Mouse (Mus musculus) adrenal gland, adult 8-10 months (tissue): ENCODE data around the gene Sult3a2. TPM values are rescaled to one million over a fixed set of nuclear protein-coding genes. Genes with fewer than 3 reads are reported as not detected.
"Not testable (repeated sequence)": the region's sequence is repeated elsewhere in the genome, so short reads cannot be mapped to it uniquely, and the experiment has no call there.

ENCODE experiments used
- DNase-seq: peaks from one replicate; pipeline ENCODE4 v3.0.0; 2022
- total RNA-seq, 4 experiments: library from RNA; stranded (reverse); gene quantifications; 2 replicates each; pipeline ENCODE4 v1.2.4; 2022

Gene Sult3a2
- not detected for total RNA-seq

DNA sequence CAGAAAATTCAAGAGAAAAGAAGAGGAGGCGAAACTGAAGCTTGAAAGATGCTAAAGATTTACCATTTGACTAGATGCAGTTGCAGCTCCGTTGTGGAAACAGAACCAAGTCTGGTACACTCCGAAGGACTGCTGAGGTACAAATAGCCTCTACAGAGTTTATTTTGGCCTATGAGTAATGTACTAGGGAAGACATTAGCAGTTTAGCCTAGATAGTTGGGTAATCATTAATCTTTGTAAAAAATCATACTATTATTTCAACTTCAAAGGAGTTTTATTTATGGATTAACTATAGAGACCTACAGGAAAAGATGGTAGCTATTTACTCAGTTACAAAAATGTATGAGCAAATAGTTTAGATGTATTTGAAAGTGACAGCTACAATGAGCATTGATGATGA is at the start of gene Sult3a2:
Gene Sult3a2, minus strand, starts transcription at position 101 of the 400 bp plus-strand sequence.
- no peak for DNase-seq

DNA sequence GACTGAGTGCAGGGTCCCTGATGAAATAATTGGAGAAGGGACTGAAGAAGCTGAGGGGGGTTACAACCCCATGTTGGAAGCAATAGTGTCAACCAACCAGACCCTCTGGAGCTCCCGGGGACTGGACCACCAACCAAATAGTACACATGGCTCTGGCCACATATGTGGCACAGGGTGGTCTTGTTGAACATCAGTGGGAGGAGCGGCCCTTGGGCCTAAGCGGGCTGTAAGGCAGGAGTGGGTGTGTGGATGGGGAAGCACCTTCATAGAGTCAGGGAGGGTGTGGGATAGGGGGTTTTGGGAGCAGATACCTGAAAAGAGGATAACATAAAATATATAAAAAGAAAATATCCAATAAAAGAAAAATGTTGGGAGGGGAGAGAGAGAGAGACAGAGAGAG is 34.4 kb upstream of the Sult3a2 start:
- no peak for DNase-seq

DNA sequence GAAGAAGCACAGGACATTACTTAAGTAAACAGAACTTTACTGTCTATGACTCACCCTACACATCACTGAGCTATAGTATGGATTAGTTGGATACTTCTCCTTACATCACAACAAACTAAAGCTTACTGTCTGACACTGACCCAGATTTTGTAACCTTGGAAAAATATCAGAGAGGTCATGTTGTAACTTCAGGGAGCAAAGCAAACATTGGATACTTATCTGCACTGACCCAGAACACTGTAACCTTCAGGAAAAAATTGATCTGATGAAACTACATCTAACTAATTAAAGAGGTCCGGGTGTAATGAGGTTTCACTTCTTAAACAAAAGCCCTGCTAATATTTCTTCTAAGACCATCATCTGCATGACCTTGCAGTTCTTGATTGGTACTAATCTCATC is 30.4 kb upstream of the Sult3a2 start:
- no peak for DNase-seq

DNA sequence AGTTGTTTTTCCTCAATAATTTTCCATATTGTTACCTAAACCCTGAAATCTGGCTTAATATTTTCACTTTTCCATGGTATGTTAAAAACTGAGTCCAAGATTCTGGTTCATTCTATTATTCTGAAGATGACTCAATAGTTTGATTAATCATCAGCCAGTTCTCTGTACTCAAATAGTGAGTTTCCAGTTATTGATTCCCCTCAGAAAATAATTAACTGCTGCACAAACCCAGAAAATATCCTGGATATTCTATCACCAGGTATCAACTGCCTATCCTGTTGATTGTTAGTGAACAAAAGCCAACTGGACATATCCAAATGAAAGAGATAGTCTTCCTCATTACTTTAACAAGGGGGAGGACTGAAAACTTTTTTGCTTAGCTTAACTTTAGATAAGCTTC is 27.8 kb upstream of the Sult3a2 start:
- DNase-seq, result no peak

DNA sequence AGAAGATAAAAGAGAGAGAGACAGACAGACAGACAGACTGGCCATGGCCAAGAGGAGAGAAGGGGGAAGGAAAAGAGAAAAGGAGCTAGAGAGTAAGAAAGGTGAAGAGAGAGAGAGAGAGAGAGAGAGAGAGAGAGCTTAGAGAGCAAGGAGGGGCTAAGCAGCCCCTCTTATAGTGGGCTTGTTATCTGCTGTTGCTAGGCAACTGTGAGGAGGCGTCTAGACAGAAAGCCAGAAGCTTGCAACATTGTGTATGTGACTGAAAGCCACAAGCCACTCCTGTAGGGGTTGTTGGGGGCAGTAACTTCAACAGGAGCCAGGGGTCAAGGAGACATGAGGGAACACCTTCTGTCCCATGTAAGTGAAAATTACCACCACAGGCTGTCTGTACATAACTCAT is 25.3 kb upstream of the Sult3a2 start:
- DNase-seq, result no peak

DNA sequence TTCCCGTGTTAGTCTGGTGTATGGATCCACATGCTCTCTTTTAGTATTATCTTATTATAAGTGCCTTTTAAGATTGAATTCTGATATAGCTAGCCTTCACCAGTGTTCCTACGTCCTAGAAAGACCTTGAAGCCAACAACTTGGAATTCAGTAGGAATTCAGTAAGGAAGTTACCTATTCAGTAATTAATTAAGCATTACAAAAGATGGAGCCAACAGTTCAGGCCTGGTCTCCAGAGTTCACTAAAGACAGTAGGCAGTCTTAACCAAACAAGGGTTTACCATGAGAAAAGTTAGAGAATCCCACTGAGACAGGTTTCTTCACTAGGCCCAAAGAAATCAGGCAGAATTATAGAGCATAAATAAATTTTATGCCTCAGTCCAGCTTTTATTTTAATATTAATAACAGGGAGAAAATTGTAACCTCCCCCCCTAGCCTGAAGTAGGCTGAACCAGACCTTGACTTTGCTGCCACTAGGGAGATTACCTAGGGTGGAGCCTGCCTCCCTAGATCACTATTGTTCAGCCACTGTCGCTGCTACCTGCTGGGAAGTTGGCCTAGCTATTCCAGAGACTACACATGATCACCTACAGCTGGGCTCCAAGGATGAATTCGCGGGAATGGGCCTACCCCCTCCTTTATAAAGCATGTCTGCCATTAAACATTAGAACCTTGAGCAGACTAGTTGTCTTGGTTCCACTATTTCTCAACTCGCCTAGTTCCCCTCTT is 10.9 kb upstream of the Sult3a2 start:
- not testable (repeated sequence) for DNase-seq

DNA sequence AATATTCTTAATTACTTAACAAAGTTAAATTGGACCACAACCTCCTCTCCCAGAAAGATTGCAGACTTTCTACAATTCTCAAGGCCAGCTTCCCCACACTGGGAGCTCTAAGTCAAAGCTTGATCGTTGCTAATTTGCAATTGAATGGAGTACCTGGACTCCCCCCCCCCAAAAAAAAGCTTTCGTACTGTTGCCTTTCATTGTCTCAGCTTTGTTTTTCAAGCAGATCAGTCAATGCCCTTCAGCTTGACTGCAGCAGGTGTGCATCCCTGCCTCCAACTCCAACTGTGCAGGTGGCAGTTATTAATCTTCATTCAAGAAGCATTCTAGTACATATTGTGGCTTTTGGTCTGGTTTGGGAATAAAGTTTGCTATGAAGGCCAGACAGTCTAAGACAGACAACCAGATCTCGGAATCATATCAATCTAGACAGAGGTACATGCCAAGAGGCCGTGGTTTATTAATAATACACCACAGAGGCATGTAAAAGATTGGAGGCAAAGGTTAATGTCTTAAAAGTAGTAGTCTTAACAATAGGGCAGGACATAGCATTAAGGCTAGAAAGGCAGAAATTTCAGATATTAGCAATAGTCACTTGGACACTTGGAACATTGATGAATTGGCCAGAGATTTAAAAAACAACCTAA is 9.9 kb upstream of the Sult3a2 start:
- not testable (repeated sequence) for DNase-seq

DNA sequence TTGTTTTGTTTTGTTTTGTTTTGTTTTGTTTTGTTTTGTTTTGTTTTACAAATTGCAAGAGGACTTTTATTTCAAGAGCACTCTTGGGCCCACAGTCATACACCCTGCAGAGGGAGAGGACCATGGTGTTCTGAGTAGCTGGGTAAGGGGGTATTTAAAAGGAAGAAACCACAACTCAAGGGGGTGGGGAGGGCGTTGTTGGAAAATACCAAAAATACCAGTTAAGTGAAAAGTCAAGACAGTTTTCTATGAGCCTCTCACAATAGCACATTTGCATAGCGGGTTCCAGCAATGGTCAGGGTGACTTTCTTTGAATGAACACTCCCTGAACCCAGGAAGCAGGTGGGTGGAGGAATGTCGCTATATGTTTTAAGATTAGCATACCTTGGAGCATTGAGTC is 5.7 kb upstream of the Sult3a2 start:
- not testable (repeated sequence) for DNase-seq

DNA sequence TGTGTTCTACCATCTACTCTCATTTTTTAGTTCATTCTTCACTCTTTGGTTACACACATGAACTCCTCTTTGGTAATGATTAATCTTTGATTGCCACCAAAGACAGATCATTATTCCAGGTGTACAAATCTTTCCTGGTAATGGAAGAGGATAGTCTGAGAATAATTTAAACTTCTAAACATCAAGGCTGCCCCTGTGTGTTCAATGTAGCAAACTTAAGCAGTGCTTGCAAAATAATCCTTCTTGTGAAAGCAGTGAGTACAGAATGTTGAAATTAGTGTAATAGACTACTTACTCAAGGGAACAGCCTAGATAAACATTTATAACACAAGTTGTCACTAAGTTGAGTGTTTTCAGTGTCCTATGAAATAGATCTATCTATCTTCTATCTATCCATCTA is 1.0 kb upstream of the Sult3a2 start:
- no peak for DNase-seq

DNA sequence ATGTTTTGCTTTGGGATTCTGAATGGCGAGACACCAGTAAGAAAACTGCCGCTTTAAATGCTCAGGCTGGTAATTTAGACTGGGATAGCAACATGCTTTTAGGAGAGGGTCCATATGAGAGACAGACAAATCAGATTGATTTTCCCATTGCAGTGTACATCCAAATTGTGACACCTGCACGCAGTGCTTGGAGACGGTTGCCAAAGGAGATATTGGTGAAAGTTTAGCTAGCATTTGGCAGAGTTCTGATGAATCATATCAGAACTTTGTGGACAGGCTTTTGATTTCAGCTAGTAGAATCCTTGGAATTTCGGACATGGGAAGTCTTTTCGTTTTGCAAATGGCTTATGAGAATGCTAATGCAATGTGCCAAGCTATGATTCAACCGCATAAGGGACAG is 51.3 kb downstream of the Sult3a2 start:
- not testable (repeated sequence) for DNase-seq

DNA sequence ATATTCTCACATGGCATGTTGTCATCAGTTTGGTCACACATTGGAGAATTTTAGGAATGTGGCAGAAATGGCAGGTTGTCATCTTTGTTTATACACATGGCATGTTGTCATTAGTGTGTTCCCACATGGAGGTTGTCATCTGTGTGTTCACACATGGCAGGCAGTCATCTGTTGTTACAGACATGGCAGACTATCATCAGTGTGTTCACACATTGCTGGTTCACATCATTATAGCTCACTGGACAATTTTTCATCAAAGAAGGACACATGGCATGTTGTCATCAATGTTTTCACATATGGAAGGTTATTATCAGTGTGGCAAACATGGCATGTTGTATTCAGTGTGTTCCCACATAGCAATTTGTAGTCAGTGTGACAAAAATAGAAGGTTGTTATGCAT is 53.3 kb downstream of the Sult3a2 start:
- no peak for DNase-seq

DNA sequence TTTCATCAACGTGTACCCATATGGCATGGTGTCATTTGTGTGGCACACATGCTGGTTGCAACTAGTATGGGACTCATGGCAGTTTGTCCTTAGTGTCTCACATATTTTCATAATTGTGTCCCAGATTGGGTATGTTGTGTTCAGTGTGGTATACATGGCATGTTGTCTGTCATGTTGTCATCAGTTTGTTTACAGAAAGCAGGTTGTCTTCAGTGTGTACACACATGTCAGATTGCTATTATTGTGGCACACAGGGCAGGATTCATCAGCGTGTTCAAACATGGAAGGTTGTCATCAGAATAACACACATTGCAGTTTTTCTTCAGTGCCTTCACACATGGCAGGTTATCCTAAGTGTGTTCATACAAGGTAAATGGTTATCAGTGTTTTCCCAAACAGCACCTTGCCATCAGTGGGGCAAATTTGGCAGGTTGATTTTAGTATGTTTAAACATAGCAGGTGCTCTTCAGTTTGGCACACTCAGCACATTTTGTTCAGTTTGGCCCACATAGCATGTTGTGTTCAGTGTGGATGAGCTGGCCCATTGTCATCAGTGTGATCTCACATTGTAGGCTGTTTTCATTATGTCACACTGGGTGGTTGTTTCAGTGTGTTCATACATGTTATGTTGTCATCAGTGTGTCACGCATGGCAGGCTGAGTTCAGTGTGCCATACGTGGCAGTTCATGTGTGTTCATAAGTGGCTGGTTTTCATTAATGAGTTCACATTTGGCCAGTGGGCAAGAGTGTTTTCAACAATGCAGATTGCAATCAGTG is 53.9 kb downstream of the Sult3a2 start:
- no peak for DNase-seq

DNA sequence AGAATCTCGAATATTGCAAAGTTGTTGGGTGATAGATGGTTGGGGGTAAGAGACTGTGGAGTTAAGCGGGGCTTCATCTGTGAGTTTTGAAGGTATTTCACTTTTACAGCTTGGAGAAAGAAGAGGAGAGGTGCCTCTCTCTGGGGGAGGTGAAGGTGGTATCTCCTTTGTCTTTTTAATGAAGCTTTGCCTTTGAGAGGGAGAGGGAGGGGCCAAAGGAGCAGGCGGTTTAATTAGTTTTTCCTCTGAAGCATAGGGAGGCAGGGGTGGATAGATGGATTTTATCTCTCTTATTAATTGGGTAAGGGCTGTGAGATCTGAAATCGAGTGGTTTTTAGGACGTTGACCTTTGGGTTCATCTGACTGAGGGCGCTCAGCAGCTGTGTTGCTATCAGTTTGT is 62.7 kb downstream of the Sult3a2 start:
- DNase-seq, result no peak

DNA sequence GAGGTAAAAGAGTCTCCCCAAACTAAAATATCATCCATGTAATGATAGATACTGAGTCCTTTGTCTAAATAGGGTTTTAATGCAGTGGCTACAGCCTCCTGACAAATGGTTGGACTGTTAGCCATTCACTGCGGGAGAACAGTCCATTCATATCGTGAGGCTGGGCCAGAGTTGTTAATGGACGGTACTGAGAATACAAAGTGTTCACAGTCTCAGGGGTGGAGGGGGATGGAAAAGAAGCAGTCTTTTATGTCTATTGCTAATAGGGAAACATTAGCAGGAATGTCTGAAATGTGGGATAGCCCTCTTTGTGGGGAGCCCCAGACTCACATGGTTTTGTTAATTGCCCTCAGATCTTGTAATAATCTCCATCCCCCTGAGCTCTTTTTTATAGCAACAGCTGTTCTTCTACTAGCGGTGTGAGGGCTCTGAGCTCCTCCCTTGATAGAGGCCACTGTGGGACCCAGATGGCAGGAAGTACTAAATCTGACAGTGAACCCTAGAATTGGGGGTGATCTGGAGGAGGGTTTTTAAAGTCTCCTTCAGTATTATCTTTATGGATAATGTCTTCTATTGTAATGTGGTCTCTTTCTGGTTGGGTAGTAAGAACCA is 64.6 kb downstream of the Sult3a2 start:
- DNase-seq, result no peak

Other genes with a start within 250 kb of the Sult3a2 start
- gene Clvs2, start 161.9 kb downstream of the Sult3a2 start, total RNA-seq, result under 1 TPM; 0.25 to 0.40 (median 0.33) TPM
- gene Sult3a1, start 71.0 kb upstream of the Sult3a2 start, total RNA-seq, result under 1 TPM in 1 of 4 experiments, not detected in 3; 0.20 TPM
- gene Rsph4a, start 118.4 kb upstream of the Sult3a2 start, total RNA-seq, result under 1 TPM; 0.15 to 0.84 (median 0.40) TPM
- 10 to 100 TPM; 17.3 to 26.7 (median 20.7) TPM for gene Zup1, start 164.6 kb upstream of the Sult3a2 start, total RNA-seq
- 100 to 1,000 TPM in 2 of 4 experiments, 10 to 100 TPM in 2; 96.3 to 117 (median 103) TPM for gene Rwdd1, start 232.9 kb upstream of the Sult3a2 start, total RNA-seq